1 mouse cellular context compared by ENCODE assay signal in genomic region chrX:157493159-157493558, GRCm38 (mm10).
TF ChIP-seq lines count a peak whose summit lies in the region.

No protein-coding gene starts in this region.

TF ChIP-seq in MEL, 35 proteins besides CTCF, POLR2A, EP300 and RAD21 (continued from another document):
- TF ChIP-seq TCF12 (IDR thresholded peaks at IDR 0.05; ENCODE audit: low read depth, low read length): peak; percentile 67
- TF ChIP-seq GATA1 (IDR thresholded peaks at IDR 0.05; ENCODE audit: low read depth, low read length): peak; percentile 63
- TF ChIP-seq SIN3A (IDR thresholded peaks at IDR 0.05; ENCODE audit: low read length): 0 out of 2 replicates have a peak, but pooled peaks have one; percentile 26
- peak; percentile 75 for TF ChIP-seq MAX (IDR thresholded peaks at IDR 0.05; ENCODE audit: low read length)
- TF ChIP-seq SMC3 (IDR thresholded peaks at IDR 0.05; ENCODE audit: low read depth, low read length): no peak
- TF ChIP-seq MAFK (IDR thresholded peaks at IDR 0.05; ENCODE audit: borderline replicate concordance, low read depth, low read length): no peak
- TF ChIP-seq ZMIZ1 (IDR thresholded peaks at IDR 0.05; ENCODE audit: low read depth, low read length): no peak
- TF ChIP-seq MXI1 (IDR thresholded peaks at IDR 0.05; ENCODE audit: low read depth, low read length): 0 out of 2 replicates have a peak, but pooled peaks have one; percentile 28
- no peak for TF ChIP-seq ZC3H11A (IDR thresholded peaks at IDR 0.05; ENCODE audit: low read depth, low read length)
- no peak for TF ChIP-seq NRF1 (IDR thresholded peaks at IDR 0.05; ENCODE audit: insufficient read depth, low read depth, low read length, poor library complexity, severe bottlenecking)
- peak; percentile 11; the same call in 1 of the 2 replicates for TF ChIP-seq ETS1 (IDR thresholded peaks at IDR 0.05; ENCODE audit: low read depth, low read length)
- TF ChIP-seq MYB (IDR thresholded peaks at IDR 0.05; ENCODE audit: low read depth, low read length): no peak
- peak; percentile 83 for TF ChIP-seq TAL1 (IDR thresholded peaks at IDR 0.05; ENCODE audit: low read length)
- no peak for TF ChIP-seq POLR2AphosphoS2 (IDR thresholded peaks at IDR 0.05; ENCODE audit: low read length)
- TF ChIP-seq CHD1 (IDR thresholded peaks at IDR 0.05; ENCODE audit: low read depth, low read length): no peak
- TF ChIP-seq RCOR1 (IDR thresholded peaks at IDR 0.05; ENCODE audit: low read depth, low read length): no peak
- TF ChIP-seq MEF2A (IDR thresholded peaks at IDR 0.05; ENCODE audit: extremely low read depth, insufficient replicate concordance, low read depth, low read length, poor library complexity, severe bottlenecking): no peak
- TF ChIP-seq KAT2A (conservative IDR thresholded peaks at IDR 0.05; ENCODE audit: low read depth, low read length): no peak
- TF ChIP-seq ZKSCAN1 (IDR thresholded peaks at IDR 0.05; ENCODE audit: low read depth, low read length): no peak
